Mouse (Mus musculus): ENCODE measurements around the gene Ctu2. TPM values are rescaled to one million over a fixed set of nuclear protein-coding genes. Genes with fewer than 3 reads are reported as not detected.

Ctu2 gene
- total and polyA plus RNA-seq, 3 experiments, result 23.8 to 63.1 (median 40.4) TPM

GRCm38 (mm10) chr8:122474951-122475560 lies 887 bp upstream of the Ctu2 start:
- peaks cover 15 to 37% of the 10 kb centered on the region in 2 experiments for H3K4me1 ChIP-seq (ENCODE audit: control insufficient read depth in 1 of 2, insufficient read depth in 2 of 2)
- no peak overlapping the region for H3K27ac ChIP-seq (ENCODE audit: insufficient read depth, low read depth)
- peaks cover 17% of the 10 kb centered on the region for H3K79me2 ChIP-seq (replicated peaks; ENCODE audit: control insufficient read depth, extremely low read depth, insufficient read depth, poor library complexity, severe bottlenecking)
- peak overlapping the region; percentile 74 for H3K4me2 ChIP-seq (ENCODE audit: insufficient read depth, low read depth, poor library complexity, severe bottlenecking)
- H3K36me3 ChIP-seq (replicated peaks in 1 of 2; ENCODE audit: control insufficient read depth in 1 of 2, insufficient read depth in 1 of 2, low read length in 1 of 2), result peaks cover 28 to 67% of the 10 kb centered on the region in 2 experiments
- H3K4me3 ChIP-seq (replicated peaks in 1 of 3; ENCODE audit: low read depth in 2 of 3, low read length in 2 of 3, poor library complexity in 1 of 3), result peak overlapping the region; percentile 75 to 99 (median 94)
- no peak for TF ChIP-seq EP300 (IDR thresholded peaks at IDR 0.05; ENCODE audit: low read length)
- TF ChIP-seq ELF1 (IDR thresholded peaks at IDR 0.05; ENCODE audit: low read depth, low read length), result no peak
- no peaks in the 10 kb centered on the region for H3K27me3 ChIP-seq (replicated peaks)
- H3K9ac ChIP-seq (ENCODE audit: insufficient read depth, low read depth), result peak overlapping the region; percentile 86
- DNase-seq (ENCODE audit: extremely low read depth), result peak; percentile 21
- H3K9me3 ChIP-seq (replicated peaks; ENCODE audit: low read length), result no peaks in the 10 kb centered on the region
- dilution Hi-C loops (cut with MboI; ENCODE audit: extremely low pct_ligation_motif_present, extremely low pct_unique_long_range_greater_than_20kb, low sequenced_read_pairs), result no loop called here
- in situ Hi-C loops (cut with MboI; ENCODE audit: low pct_ligation_motif_present, low pct_unique_long_range_greater_than_20kb, low sequenced_read_pairs), result no loop called here

GRCm38 (mm10) chr8:122482448-122482847 lies 6.5 kb downstream of the Ctu2 start:
- in situ Hi-C loops (cut with MboI; ENCODE audit: low pct_ligation_motif_present, low pct_unique_long_range_greater_than_20kb, low sequenced_read_pairs), result no loop called here
- peaks cover 96 to 98% of the 10 kb centered on the region in 2 experiments for H3K36me3 ChIP-seq (replicated peaks in 1 of 2; ENCODE audit: control insufficient read depth in 1 of 2, insufficient read depth in 1 of 2, low read length in 1 of 2)

GRCm38 (mm10) chr8:122483877-122484276 lies 7.9 kb downstream of the Ctu2 start:
- H3K9me3 ChIP-seq (replicated peaks; ENCODE audit: low read length), result peaks cover 12% of the 10 kb centered on the region
- H3K27ac ChIP-seq (ENCODE audit: insufficient read depth, low read depth), result no peak overlapping the region; the same call in 1 of the 2 replicates
- no peak overlapping the region for H3K4me2 ChIP-seq (ENCODE audit: insufficient read depth, low read depth, poor library complexity, severe bottlenecking)
- peaks cover 98 to 100% of the 10 kb centered on the region in 2 experiments for H3K36me3 ChIP-seq (replicated peaks in 1 of 2; ENCODE audit: control insufficient read depth in 1 of 2, insufficient read depth in 1 of 2, low read length in 1 of 2)
- no peaks in the 10 kb centered on the region for H3K4me1 ChIP-seq (ENCODE audit: control insufficient read depth in 1 of 2, insufficient read depth in 2 of 2)
- no peaks in the 10 kb centered on the region for H3K27me3 ChIP-seq (replicated peaks)
- in situ Hi-C loops (cut with MboI; ENCODE audit: low pct_ligation_motif_present, low pct_unique_long_range_greater_than_20kb, low sequenced_read_pairs), result no loop called here
- H3K79me2 ChIP-seq (replicated peaks; ENCODE audit: control insufficient read depth, extremely low read depth, insufficient read depth, poor library complexity, severe bottlenecking), result no peaks in the 10 kb centered on the region
- TF ChIP-seq BHLHE40 (IDR thresholded peaks at IDR 0.05; ENCODE audit: low read depth, low read length) (no peak), CTCF (conservative IDR thresholded peaks at IDR 0.05 in 1 of 2, IDR thresholded peaks at IDR 0.05 in 1 of 2; ENCODE audit: low read depth in 2 of 2, low read length in 2 of 2) (peak; percentile 31 to 46; a peak in 3 of 4 replicates), RAD21 (IDR thresholded peaks at IDR 0.05; ENCODE audit: low read depth, low read length) (peak; percentile 36), JUND (conservative IDR thresholded peaks at IDR 0.05; ENCODE audit: low read depth, low read length) (no peak), SMC3 (IDR thresholded peaks at IDR 0.05; ENCODE audit: low read depth, low read length) (peak; percentile 25)
- dilution Hi-C loops (cut with MboI; ENCODE audit: extremely low pct_ligation_motif_present, extremely low pct_unique_long_range_greater_than_20kb, low sequenced_read_pairs), result no loop called here
- no peak overlapping the region for H3K9ac ChIP-seq (ENCODE audit: insufficient read depth, low read depth)
- DNase-seq (ENCODE audit: extremely low read depth), result peak; percentile 26
- no peak overlapping the region for H3K4me3 ChIP-seq (replicated peaks in 1 of 3; ENCODE audit: low read depth in 2 of 3, low read length in 2 of 3, poor library complexity in 1 of 3)

More at GRCm38 (mm10) chr8:122482448-122482847, 6.5 kb downstream of the Ctu2 start:
- no peak for TF ChIP-seq POLR2AphosphoS2 (IDR thresholded peaks at IDR 0.05; ENCODE audit: low read depth, low read length)
- TF ChIP-seq MEF2A (IDR thresholded peaks at IDR 0.05; ENCODE audit: borderline replicate concordance, low read depth, low read length), result no peak
- no peak for TF ChIP-seq IRF4 (IDR thresholded peaks at IDR 0.05; ENCODE audit: low read depth, low read length)
- TF ChIP-seq ZMIZ1 (IDR thresholded peaks at IDR 0.05; ENCODE audit: low read depth, low read length), result no peak
- TF ChIP-seq MXI1 (IDR thresholded peaks at IDR 0.05; ENCODE audit: low read depth, low read length), result no peak
- TF ChIP-seq ZNF384 (IDR thresholded peaks at IDR 0.05; ENCODE audit: low read depth, low read length), result no peak
- TF ChIP-seq ETS1 (conservative IDR thresholded peaks at IDR 0.05; ENCODE audit: low read depth, low read length), result no peak
- TF ChIP-seq TCF12 (IDR thresholded peaks at IDR 0.05; ENCODE audit: low read depth, low read length), result no peak
- no peak for TF ChIP-seq MAFK (IDR thresholded peaks at IDR 0.05; ENCODE audit: insufficient replicate concordance, low read length)
- no peak for TF ChIP-seq SIN3A (IDR thresholded peaks at IDR 0.05; ENCODE audit: low read length)
- no peak for TF ChIP-seq PAX5 (IDR thresholded peaks at IDR 0.05; ENCODE audit: low read length)
- TF ChIP-seq MYC (IDR thresholded peaks at IDR 0.05; ENCODE audit: low read depth, low read length), result no peak
- TF ChIP-seq CTCF (conservative IDR thresholded peaks at IDR 0.05 in 1 of 2, IDR thresholded peaks at IDR 0.05 in 1 of 2; ENCODE audit: low read depth in 2 of 2, low read length in 2 of 2), result no peak
- TF ChIP-seq CHD2 (IDR thresholded peaks at IDR 0.05; ENCODE audit: low read length), result no peak
- no peak for TF ChIP-seq E2F4 (IDR thresholded peaks at IDR 0.05; ENCODE audit: insufficient replicate concordance, low read depth, low read length)
- no peak for TF ChIP-seq ZKSCAN1 (IDR thresholded peaks at IDR 0.05; ENCODE audit: borderline replicate concordance, low read depth, low read length)
- TF ChIP-seq TBP (conservative IDR thresholded peaks at IDR 0.05; ENCODE audit: low read depth, low read length), result no peak
- no peak for TF ChIP-seq MAZ (IDR thresholded peaks at IDR 0.05; ENCODE audit: low read depth, low read length)
- no peak for TF ChIP-seq EP300 (IDR thresholded peaks at IDR 0.05; ENCODE audit: low read length)
- no peaks in the 10 kb centered on the region for H3K27me3 ChIP-seq (replicated peaks)
- no peak overlapping the region for H3K4me3 ChIP-seq (replicated peaks in 1 of 3; ENCODE audit: low read depth in 2 of 3, low read length in 2 of 3, poor library complexity in 1 of 3)
- no peak overlapping the region for H3K9ac ChIP-seq (ENCODE audit: insufficient read depth, low read depth)
- peaks cover 12% of the 10 kb centered on the region for H3K9me3 ChIP-seq (replicated peaks; ENCODE audit: low read length)
- H3K27ac ChIP-seq (ENCODE audit: insufficient read depth, low read depth), result no peak overlapping the region
- DNase-seq (ENCODE audit: extremely low read depth), result no peak
- no peaks in the 10 kb centered on the region for H3K79me2 ChIP-seq (replicated peaks; ENCODE audit: control insufficient read depth, extremely low read depth, insufficient read depth, poor library complexity, severe bottlenecking)
- dilution Hi-C loops (cut with MboI; ENCODE audit: extremely low pct_ligation_motif_present, extremely low pct_unique_long_range_greater_than_20kb, low sequenced_read_pairs), result no loop called here
- no peak overlapping the region for H3K4me2 ChIP-seq (ENCODE audit: insufficient read depth, low read depth, poor library complexity, severe bottlenecking)
- H3K4me1 ChIP-seq (ENCODE audit: control insufficient read depth in 1 of 2, insufficient read depth in 2 of 2), result peaks cover 0 to 4% of the 10 kb centered on the region in 2 experiments; a peak in 2 of 4 replicates

Measured in CH12.LX (cell line).